Mouse (Mus musculus): ENCODE data around the gene Gm17018.

DNA sequence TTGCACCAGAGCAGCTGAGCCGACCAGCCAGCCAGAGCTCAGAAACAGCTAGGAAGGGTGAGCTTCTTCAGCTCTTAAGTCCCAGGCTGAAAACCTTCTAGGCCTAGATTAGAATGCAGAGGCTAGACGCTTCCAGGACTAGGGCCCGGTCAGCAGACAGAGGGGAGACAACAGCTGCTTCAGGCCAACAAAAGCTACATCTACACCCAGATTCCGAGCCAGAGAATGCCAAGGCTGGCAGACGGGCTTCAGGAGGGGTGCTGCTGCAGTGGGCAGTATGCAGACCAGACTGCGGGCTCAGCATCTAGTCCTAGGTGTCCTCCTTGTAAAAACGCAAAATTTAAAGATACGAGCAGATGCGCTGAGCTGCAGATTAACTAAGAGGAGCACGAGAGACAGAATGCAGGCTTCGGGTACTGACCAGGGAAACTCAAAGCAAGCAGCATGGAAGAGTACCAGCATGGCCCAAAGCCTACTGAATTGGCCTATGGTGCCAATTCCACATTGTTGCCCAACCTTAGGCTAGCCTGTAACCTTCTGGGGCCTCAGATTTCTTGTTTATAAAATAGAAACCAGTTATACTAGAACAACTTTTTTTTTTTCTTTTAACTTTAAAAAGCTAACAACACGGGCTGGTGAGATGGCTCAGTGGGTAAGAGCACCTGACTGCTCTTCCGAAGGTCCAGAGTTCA is 48.4 kb downstream of the Gm17018 start:
- no peak for TF ChIP-seq EP300 (optimal IDR thresholded peaks at IDR 0.05)
- TF ChIP-seq CTCF (IDR thresholded peaks at IDR 0.05; ENCODE audit: low read depth): no peak

Data from stomach, postnatal 0 days (tissue).